Mouse (Mus musculus): ENCODE measurements at regions not wholly inside any gene's neighbourhood (a gene's known extent, or its start where the extent isn't known, plus 50 kb on each side); places are given as distances from the start of the nearest gene placed in this dataset.
"Not testable (repeated sequence)": the region's sequence is repeated elsewhere in the genome, so short reads cannot be mapped to it uniquely, and the experiment has no call there.

GRCm38 (mm10) chr19:27694478-27694877 is 264.9 kb upstream of the Pum3 start:
- no peak for DNase-seq

- DNase-seq: no peak
These were observed 264.1 kb upstream of the Pum3 start for GRCm38 (mm10) chr19:27693706-27694105.

DNA sequence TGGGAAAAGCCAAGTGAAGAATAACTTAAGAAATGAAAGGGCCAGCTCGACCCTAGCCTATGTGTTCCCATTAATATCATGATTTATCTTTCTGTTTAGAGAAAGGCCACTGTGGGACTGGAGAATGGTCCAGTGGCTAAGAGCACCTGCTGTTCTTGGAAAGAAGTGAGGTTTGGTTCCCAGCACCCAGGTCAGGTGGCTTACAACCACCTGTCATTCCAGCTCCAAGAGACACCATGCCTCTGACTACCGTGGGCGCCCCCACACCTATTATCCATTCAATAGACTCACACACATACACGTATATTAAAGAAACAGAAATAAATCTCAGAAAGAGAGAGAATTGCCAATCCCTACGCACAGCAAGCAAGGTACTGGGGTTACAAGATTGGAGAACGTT is 263.3 kb upstream of the Pum3 start:
- DNase-seq: no peak

DNA sequence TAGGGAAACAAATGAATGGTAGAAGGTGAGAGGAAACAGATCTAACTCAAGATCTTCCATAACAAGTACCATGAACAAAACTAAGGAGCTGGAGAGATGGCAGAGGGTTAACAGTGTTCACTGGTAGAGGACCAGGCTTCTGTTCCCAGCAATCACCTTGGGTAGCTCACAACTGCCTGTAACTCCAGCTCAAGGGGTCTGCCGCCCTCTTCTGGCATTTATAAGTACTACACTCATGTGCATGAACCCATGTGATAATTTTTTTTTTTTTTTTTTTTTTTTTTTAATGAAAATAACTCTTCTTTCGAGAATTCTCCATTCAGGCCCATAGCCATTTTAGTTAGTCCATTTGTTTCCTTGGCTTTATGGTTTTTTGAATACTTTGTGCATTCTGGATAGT is 253.8 kb upstream of the Pum3 start:
- DNase-seq: no peak

DNA sequence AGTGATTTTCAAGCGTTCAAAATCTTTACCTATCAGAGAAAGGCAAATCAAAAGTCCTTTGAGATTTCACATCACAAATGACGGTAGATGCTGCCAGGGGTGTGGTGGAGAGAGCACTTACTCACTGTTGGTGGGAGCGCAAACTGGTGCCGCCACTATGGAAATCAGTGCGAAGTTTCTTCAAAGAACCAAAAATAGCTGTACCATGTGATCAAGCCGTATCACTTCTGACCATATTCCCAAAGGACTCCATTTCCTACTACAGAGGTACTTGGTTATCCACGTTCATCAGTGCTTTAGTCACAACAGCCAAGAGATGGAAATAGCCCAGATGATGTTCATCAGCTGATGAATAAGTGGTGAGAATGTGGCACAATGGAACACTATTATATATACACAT is 249.8 kb upstream of the Pum3 start:
- no peak for DNase-seq

DNA sequence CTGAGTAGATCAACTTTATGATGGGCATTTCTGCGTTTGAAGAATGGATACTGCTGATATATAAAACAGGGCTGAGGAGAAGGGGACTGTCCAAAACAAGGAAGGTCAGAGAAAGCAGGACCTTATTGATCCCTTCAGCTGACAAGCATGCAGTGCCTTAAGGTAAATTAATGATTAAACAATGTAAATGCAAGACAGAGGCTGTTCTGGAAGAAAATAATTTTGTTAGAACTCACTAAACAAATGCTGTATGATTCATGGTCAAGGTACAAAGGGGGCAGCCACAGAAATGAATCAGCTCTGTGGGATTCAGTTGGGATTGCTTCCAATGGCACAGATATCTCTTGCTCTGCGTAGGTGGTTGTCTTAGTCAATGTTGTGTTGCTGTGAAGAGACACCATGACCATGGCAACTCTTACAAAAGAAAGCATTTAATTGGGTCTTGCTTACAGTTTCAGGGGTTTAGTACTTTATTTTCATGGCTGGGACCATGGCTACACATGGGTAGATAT is 243.1 kb upstream of the Pum3 start:
- no peak for DNase-seq

GRCm38 (mm10) chr19:27663296-27663695 is 233.7 kb upstream of the Pum3 start:
- no peak for DNase-seq

DNA sequence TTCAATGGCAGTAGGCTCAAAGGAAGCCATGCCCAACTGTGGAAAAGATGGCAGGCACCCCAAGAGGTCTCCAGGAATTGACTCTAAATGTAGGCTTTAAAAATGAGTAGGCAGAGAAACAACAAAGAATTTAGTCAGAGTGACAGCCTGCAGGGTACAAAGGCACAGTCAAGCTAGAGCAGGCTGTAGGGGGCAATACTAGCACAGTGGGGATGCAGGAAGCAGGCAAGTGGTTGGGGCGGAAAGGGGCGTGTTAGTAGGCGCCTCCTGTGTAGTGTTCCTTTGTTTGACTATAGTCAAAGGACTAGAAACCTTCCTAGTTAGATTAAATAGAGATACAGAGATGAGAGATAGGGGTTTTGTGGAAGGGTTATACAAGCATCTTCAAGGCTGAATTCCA is 211.4 kb upstream of the Pum3 start:
- no peak for DNase-seq

DNA sequence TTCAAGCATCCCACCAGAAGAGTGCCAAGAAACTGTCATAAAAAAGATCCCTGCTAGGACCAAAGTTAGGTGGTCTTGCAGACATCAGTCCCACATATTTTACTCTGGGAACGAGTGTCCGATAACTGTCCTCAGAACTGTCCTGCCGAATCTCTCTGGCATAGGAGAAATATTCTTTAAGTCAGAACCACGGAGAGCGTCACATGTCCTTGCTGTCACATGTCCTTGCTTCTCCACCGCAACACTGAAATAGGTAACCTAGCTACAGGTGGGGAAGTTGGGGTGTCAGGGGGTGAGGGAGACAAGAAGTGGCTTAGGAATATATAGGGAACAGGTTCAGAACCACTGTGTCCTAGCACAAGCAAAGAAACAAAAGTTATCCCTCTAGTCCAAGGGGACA is 203.5 kb upstream of the Pum3 start:
- DNase-seq: no peak

- DNase-seq: no peak
These were observed 198.0 kb upstream of the Pum3 start for GRCm38 (mm10) chr19:27627626-27628025.

DNA sequence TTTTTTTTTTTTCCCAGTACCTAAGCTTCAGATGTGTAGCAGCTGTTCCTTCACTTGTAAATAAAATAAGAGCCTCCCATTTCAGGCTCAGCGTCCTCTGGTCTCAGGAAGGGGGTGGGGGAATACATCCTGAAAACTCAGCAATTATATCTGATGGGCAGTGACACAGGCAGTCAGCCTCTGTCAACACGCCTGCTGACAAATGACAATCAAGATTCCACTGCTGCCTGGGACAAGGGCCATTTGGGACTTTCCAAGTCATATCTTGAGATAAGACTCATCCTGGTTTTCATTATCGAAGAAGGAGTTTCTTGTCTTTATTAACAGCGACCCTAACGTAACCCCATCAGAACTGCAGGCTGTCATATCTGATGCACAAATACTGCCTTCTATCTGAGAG is 187.9 kb upstream of the Pum3 start:
- no peak for DNase-seq

DNA sequence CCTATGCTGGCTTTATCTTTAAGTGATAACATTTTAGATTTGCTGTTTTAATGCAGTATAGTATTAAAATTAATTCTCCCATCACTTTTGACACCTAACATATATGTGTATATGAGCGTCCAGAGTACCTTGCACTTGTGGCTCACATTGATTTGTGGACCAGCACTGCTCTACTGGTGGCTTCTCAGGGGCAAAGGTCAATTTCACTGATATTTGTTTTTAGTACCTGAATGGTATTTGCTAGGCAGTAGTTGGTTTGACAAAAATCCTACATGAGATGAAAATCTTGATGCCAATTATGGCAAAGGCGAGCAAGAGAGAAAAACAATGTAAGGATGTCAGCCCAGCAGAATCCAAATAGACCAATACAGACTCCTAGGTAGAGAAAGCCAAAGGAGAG is 177.3 kb upstream of the Pum3 start:
- no peak for DNase-seq

DNA sequence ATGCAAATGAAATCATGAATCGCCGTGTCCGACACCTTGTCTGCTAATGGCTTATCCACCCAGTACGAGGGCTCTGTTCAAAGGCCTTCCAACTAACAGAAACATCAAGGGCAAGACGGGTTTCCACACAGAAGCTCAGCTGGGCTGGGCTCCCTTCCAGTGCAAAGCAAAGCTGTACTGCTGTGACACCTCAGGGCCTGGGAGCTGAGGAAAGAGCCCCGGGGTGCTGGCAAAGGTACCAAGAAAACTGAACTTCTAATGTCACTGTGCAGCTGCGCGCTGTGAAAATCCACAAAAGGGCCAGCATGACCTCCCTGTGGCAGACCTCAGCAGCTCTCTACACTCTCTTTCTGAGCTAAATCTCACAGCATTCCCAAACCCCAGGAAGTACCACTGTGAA is 173.7 kb upstream of the Pum3 start:
- DNase-seq: no peak

GRCm38 (mm10) chr19:27601551-27601950 is 171.9 kb upstream of the Pum3 start:
- DNase-seq: no peak

DNA sequence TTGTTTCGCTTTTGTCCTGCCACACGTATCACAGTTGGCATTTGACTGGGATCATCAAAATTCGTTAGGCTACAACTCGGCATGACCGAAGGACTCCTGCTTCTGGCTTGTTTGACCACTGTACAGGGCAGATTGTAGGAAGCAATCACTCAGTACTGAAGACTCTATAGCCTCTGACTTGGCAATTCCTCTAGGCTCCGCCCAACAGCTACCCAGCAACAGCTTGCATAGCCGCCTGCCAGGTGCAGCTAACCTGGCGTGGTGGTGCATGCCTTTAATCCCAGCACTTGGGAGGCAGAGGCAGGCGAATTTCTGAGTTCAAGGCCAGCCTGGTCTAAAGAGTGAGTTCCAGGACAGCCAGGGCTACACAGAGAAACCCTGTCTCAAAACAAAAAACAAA is 170.8 kb upstream of the Pum3 start:
- DNase-seq: not testable (repeated sequence)

DNA sequence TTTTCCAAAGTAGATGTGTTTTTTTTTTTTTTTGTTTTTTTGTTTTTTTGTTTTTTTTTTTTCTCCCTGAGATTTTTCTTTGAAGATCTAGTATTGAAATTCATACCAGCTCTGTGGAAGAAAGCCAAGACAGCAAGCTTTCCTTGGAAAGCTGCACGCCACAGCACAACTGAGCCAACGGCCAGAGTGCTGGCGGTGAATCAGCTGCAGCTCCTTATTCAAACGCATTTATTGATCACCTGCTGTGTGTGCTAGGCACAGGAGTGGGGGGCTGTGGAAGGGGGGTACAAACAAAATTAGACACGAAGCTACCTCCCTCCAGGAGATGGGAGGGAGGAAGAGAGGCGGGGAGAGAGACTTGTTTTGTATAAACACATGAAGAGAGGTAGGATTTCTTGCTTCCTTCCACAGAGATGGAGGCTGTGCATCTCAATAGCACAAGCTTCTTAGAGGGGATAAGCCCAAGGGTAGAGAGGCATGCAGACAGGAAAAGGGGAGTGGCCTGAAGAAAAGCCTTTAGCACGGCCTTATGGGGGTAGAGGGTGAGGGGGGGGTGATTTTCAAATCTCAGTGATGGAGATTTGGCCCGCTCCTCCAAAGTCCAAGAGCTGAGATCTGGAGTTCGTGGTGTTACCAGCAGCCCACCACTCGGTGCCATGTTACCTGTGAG is 170.1 kb upstream of the Pum3 start:
- no peak for DNase-seq

DNA sequence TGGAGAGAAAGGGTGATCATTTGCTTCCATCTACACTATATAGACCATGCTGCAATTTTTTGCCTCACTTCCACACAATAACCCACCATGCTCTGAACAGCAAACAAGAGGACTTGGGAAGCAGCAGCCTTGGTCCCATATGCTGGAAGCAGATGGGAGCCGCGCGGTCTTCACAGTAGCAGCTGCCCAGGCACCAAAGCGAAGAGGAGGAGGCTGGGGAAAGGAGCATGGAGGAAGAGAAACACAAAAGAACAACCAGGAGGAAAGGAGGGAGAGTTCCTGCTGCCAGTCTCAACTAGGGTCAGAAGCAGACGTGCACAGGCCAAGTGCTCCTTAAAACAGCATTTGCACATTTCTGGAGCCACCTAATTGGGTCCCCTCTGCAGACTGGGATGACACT is 168.7 kb upstream of the Pum3 start:
- no peak for DNase-seq

GRCm38 (mm10) chr19:27585566-27585965 is 155.9 kb upstream of the Pum3 start:
- DNase-seq: no peak

DNA sequence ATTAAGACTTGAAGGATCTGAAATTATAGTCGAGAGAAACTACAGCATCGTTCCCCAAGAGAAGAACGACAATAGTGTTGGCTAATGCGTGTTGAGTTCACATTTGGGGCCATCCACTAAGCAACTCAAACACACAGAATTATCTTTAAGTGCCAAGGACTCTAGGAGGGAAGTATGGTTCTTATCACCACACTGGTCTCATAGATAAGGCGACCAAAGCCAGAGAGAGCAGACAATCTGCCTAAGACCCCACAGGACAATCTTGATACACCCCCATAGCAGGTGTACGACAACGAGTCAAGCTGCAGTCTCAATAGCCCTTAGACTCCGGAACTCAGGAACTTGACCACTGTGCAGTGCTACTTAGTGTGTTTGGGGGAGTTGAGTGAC is 152.5 kb upstream of the Pum3 start:
- no peak for DNase-seq

DNA sequence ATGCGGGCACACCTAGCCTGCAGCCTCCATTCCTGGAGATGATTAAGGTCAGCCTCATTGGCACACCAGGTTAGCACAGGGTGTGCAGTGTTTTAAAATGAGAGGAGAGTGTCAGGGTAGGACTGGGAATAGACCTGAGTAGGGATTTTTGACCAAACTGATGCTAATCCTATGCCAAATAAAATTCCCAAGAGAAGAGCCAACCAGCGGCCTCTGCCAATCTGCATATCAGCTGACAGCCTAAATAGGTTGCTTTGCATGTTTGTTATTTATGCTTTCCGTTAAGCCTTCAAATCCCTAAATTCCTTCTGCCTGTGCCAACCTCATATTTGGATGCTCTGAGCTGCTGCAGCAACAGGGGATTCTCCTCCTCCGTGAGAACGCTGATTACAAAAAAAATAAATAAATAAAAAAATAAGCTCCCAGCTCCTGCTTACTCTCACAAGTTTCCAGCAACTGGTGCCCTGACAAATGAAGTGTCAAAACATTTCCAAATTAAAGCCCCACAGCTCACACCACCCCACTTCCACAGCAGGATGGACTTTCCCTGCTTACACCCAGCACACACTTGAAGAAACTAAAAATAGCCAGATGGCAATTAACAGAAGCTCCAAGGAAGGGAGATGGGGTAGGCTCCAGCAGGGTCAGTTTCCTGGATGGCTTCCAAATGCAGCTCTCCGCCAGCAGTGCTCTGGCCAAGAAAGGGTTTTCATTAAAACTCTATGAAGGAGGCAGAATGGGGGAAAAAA is 151.9 kb upstream of the Pum3 start:
- DNase-seq: peak; percentile 29

GRCm38 (mm10) chr19:27576478-27576877 is 146.9 kb upstream of the Pum3 start:
- no peak for DNase-seq

DNA sequence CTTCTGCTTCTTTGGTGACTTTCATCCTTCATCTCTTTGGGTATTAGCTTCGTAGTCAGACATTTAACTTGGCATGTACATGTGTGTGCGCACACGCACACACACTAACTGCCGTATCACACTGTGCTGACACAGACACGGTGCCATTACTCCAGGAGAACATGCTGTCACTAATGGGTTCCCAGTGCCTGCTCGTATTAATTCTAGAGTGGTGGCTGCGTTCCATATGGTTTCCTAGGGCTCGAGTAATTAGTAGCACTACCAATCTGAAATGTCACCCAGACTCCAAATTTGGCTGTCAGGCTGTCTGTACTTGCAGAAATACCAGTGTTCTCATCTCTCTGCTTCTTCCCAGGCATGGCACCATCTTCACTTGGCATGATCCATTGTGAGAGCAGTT is 137.3 kb upstream of the Pum3 start:
- DNase-seq: no peak

DNA sequence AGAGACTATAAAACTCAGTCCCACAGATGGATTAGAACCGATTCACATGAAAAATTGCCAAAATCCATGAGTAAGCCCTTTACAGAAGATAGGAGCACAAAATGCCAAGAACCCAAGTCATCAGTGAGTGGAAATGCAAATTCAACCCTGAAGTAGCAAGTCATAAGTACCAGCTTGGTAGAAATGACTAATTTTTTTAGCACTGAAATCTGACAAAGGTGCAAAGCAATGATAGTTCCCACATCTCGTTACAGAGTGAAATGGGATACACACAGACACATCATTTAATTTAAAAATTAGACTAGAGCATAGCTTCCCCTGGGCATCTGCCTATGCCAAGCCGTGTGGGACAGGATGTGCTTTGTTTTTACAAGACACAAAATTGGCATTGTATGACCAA is 136.4 kb upstream of the Pum3 start:
- no peak for DNase-seq

- no peak for DNase-seq
These were observed 134.5 kb upstream of the Pum3 start for GRCm38 (mm10) chr19:27564086-27564485.

GRCm38 (mm10) chr19:27563592-27563991 is 134.0 kb upstream of the Pum3 start:
- no peak for DNase-seq
